Mouse (Mus musculus) myocyte (in vitro differentiated cells): ENCODE data around the gene Dcun1d1.

Source experiments
- CEBPB ChIP-seq: IDR thresholded peaks from 2 replicates; pipeline ENCODE4 v1.6.1; 2011; ENCODE audit warnings: mild to moderate bottlenecking, moderate library complexity; ENCODE audit not compliant: poor library complexity, insufficient read depth, severe bottlenecking
- E2F4 ChIP-seq: IDR thresholded peaks from one replicate; pipeline ENCODE4 v1.6.1; 2011; ENCODE audit warnings: mild to moderate bottlenecking, control low read depth, moderate library complexity; ENCODE audit not compliant: insufficient read depth
- MAX ChIP-seq: IDR thresholded peaks from one replicate; pipeline ENCODE4 v1.6.1; 2011; ENCODE audit warnings: low read depth, mild to moderate bottlenecking, control low read depth
- MYOD1 ChIP-seq, 3 experiments: IDR thresholded peaks; one replicate each; pipeline ENCODE4 v1.6.1; 2011; ENCODE audit warnings: control low read depth in 2 of 3, low read depth in 2 of 3, mild to moderate bottlenecking in 2 of 3, moderate library complexity in 1 of 3; ENCODE audit not compliant: insufficient read length in 2 of 3, control insufficient read depth in 1 of 3
- MYOG ChIP-seq, 3 experiments: IDR thresholded peaks; one replicate each; pipeline ENCODE4 v1.6.1; 2011; ENCODE audit warnings: control low read depth in 2 of 3, low read depth in 2 of 3, mild to moderate bottlenecking in 2 of 3; ENCODE audit not compliant: insufficient read length in 2 of 3, control insufficient read depth in 1 of 3, insufficient read depth in 1 of 3
- POLR2A ChIP-seq: IDR thresholded peaks from one replicate; pipeline ENCODE4 v1.6.1; 2011; ENCODE audit warnings: low read depth, mild to moderate bottlenecking, control low read depth, moderate library complexity; ENCODE audit not compliant: insufficient read length
- POLR2AphosphoS2 ChIP-seq: IDR thresholded peaks from one replicate; pipeline ENCODE4 v1.6.1; 2011; ENCODE audit warnings: low read depth, control low read depth; ENCODE audit not compliant: insufficient read length
- REST ChIP-seq: IDR thresholded peaks from one replicate; pipeline ENCODE4 v1.6.1; 2011; ENCODE audit warnings: mild to moderate bottlenecking, control low read depth, moderate library complexity; ENCODE audit not compliant: insufficient read depth, insufficient read length
- SRF ChIP-seq: IDR thresholded peaks from one replicate; pipeline ENCODE4 v1.6.1; 2011; ENCODE audit warnings: low read depth; ENCODE audit not compliant: control insufficient read depth, insufficient read length
- TCF12 ChIP-seq: IDR thresholded peaks from one replicate; pipeline ENCODE4 v1.6.1; 2011; ENCODE audit warnings: mild to moderate bottlenecking, control low read depth; ENCODE audit not compliant: poor library complexity, insufficient read depth, severe bottlenecking
- TCF3 ChIP-seq: IDR thresholded peaks from one replicate; pipeline ENCODE4 v1.6.1; 2011; ENCODE audit warnings: low read depth, control low read depth; ENCODE audit not compliant: insufficient read length
- USF1 ChIP-seq: IDR thresholded peaks from one replicate; pipeline ENCODE4 v1.6.1; 2011; ENCODE audit warnings: low read depth, mild to moderate bottlenecking, control low read depth, moderate library complexity

DNA sequence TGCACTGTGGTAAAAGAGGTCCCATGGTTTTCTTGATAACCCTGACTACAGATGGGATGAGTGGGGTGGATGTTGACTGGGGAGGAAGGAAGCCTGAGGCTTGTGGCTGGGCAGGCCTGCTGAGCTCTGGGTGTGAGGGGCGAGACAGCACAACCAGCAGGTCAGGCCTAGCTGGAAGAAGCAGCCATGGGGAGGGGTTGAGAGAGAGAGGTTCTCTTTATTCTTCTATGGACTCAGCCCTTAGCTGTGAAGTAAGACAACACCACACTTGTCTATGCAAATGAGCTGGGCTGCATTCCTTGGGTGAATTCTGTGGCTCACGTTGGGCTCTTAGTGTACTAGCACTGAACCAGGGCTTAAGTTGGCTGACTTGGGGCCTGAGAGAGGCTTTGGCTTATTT is 2.8 kb upstream of the Dcun1d1 start:
- TF ChIP-seq POLR2A (no peak), MAX (no peak), CEBPB (no peak), POLR2AphosphoS2 (no peak), REST (no peak), MYOD1 (IDR thresholded peaks at IDR 0.05; ENCODE audit: control insufficient read depth in 1 of 3, insufficient read length in 2 of 3, low read depth in 2 of 3) (no peak), E2F4 (no peak), TCF3 (no peak), USF1 (no peak), MYOG (IDR thresholded peaks at IDR 0.05; ENCODE audit: control insufficient read depth in 1 of 3, insufficient read depth in 1 of 3, insufficient read length in 2 of 3, low read depth in 2 of 3) (no peak), TCF12 (no peak), SRF (no peak)
